Mouse (Mus musculus) heart, embryonic 12.5 days (tissue): ENCODE measurements around the gene Grip1. TPM values are rescaled to one million over a fixed set of nuclear protein-coding genes. Genes with fewer than 3 reads are reported as not detected.
"Not testable (repeated sequence)": the region's sequence is repeated elsewhere in the genome, so short reads cannot be mapped to it uniquely, and the experiment has no call there.

Experiments used
- ATAC-seq: fragments of 200-750 bp; cut with Nextera tagmentation; 2 replicates; pipeline ENCODE4 v1.8.0; 2017; ENCODE audit warnings: moderate TSS enrichment, moderate library complexity; ENCODE audit not compliant: insufficient number of reproducible peaks, low FRiP score
- H3K27ac ChIP-seq: fragments of 300-500 bp; sonication (generic); 2 replicates; pipeline ENCODE4 v1.5.1; 2016; ENCODE audit warnings: mild to moderate bottlenecking, moderate library complexity; ENCODE audit not compliant: poor library complexity, severe bottlenecking
- H3K27me3 ChIP-seq: fragments of 300-500 bp; sonication (generic); replicated peaks from 2 replicates; pipeline ENCODE4 v1.6.1; 2016; ENCODE audit warnings: mild to moderate bottlenecking, moderate library complexity
- H3K36me3 ChIP-seq: fragments of 300-500 bp; sonication (generic); 2 replicates; pipeline ENCODE4 v1.6.1; 2016; ENCODE audit warnings: mild to moderate bottlenecking, moderate library complexity
- H3K4me1 ChIP-seq: fragments of 300-500 bp; sonication (generic); replicated peaks from 2 replicates; pipeline ENCODE4 v1.6.1; 2016; ENCODE audit warnings: mild to moderate bottlenecking
- H3K4me2 ChIP-seq: fragments of 300-500 bp; sonication (generic); 2 replicates; pipeline ENCODE4 v1.6.1; 2016; ENCODE audit warnings: mild to moderate bottlenecking, moderate library complexity
- H3K4me3 ChIP-seq: fragments of 300-500 bp; sonication (generic); 2 replicates; pipeline ENCODE4 v1.5.1; 2016; ENCODE audit warnings: mild to moderate bottlenecking
- H3K9ac ChIP-seq: fragments of 300-500 bp; sonication (generic); 2 replicates; pipeline ENCODE4 v1.6.1; 2016; ENCODE audit warnings: mild to moderate bottlenecking, moderate library complexity
- H3K9me3 ChIP-seq: fragments of 300-500 bp; sonication (generic); replicated peaks from 2 replicates; pipeline ENCODE4 v1.6.1; 2016; ENCODE audit warnings: mild to moderate bottlenecking, moderate library complexity
- WGBS: fragments of 180-500 bp; shearing (Covaris S2); methylation state at CpG from one replicate; pipeline ENCODE4 v1.1.7; 2016; 5-methylcytosine and 5-hydroxymethylcytosine counted together
- polyA plus RNA-seq: library from polyadenylated mRNA; unstranded; fragments of >200 nt; fragmentation: Nextera tagmentation; extraction: Ambion mirVana; gene quantifications from 2 replicates; pipeline ENCODE4 v1.2.1, GENCODE M21; 2016

The Grip1 gene
- polyA plus RNA-seq, 1 experiment from 2014 or later, result 3.1 TPM

- peaks cover 4% of the 10 kb centered on the region; the same call in 1 of the 2 replicates for H3K4me1 ChIP-seq
- H3K36me3 ChIP-seq, result peaks cover 5% of the 10 kb centered on the region
- no peaks in the 10 kb centered on the region for H3K9me3 ChIP-seq
- peak within 1 kb of the TSS; percentile 77 for H3K9ac ChIP-seq
- H3K4me2 ChIP-seq, result peak within 1 kb of the TSS; percentile 78
- no peaks in the 10 kb centered on the region for H3K27me3 ChIP-seq
- H3K27ac ChIP-seq, result peak within 1 kb of the TSS; percentile 86
- ATAC-seq, result peak; percentile 99
- peak within 1 kb of the TSS; percentile 77 for H3K4me3 ChIP-seq
- WGBS, result under 1% methylated on average over 55 of the region's 55 CpGs
Measured at GRCm38 (mm10) chr10:120112507-120113396, 659.1 kb downstream of the Grip1 start, which contains the start of gene Helb. Gene Helb, minus strand, starts transcription at chr10:120112987.

- ATAC-seq, H3K27ac ChIP-seq, H3K4me1 ChIP-seq, H3K9me3 ChIP-seq, H3K36me3 ChIP-seq, H3K9ac ChIP-seq, H3K27me3 ChIP-seq: not testable (repeated sequence)
- H3K4me2 ChIP-seq, result peak overlapping the region; percentile 78
- peak overlapping the region; percentile 77 for H3K4me3 ChIP-seq
- WGBS, result 58% methylated on average over 9 of the region's 9 CpGs
Measured at GRCm38 (mm10) chr10:120113482-120113881, 659.9 kb downstream of the Grip1 start.

- Histone ChIP-seq H3K27me3 (no peaks in the 10 kb centered on the region), H3K4me3 (no peak overlapping the region), H3K27ac (no peak overlapping the region), H3K9ac (no peak overlapping the region), H3K4me2 (no peak overlapping the region), H3K9me3 (no peaks in the 10 kb centered on the region), H3K4me1 (peaks cover 4% of the 10 kb centered on the region; the same call in 1 of the 2 replicates), H3K36me3 (0 out of 2 replicates have a peak, but pooled peaks cover 2% of the 10 kb centered on the region)
- 77% methylated on average over 6 of the region's 6 CpGs for WGBS
- ATAC-seq, result no peak
Measured at GRCm38 (mm10) chr10:120113980-120114379, 660.4 kb downstream of the Grip1 start.

- Histone ChIP-seq H3K36me3 (0 out of 2 replicates have a peak, but pooled peaks cover 2% of the 10 kb centered on the region), H3K9me3 (no peaks in the 10 kb centered on the region), H3K9ac (no peak overlapping the region), H3K4me2 (no peak overlapping the region), H3K4me3 (no peak overlapping the region), H3K4me1 (peaks cover 4% of the 10 kb centered on the region; the same call in 1 of the 2 replicates), H3K27me3 (no peaks in the 10 kb centered on the region), H3K27ac (no peak overlapping the region)
- 59% methylated on average over 7 of the region's 7 CpGs for WGBS
- no peak for ATAC-seq
Measured at GRCm38 (mm10) chr10:120114493-120114892, 660.9 kb downstream of the Grip1 start.

- Histone ChIP-seq H3K27ac (no peak overlapping the region), H3K4me2 (no peak overlapping the region), H3K9ac (no peak overlapping the region), H3K9me3 (no peaks in the 10 kb centered on the region), H3K4me3 (no peak overlapping the region), H3K27me3 (no peaks in the 10 kb centered on the region), H3K36me3 (no peaks in the 10 kb centered on the region), H3K4me1 (peaks cover 4% of the 10 kb centered on the region; the same call in 1 of the 2 replicates)
- no peak for ATAC-seq
- 89% methylated on average over 1 of the region's 1 CpGs for WGBS
Measured at GRCm38 (mm10) chr10:120115249-120115648, 661.6 kb downstream of the Grip1 start.

GRCm38 (mm10) chr10:120123721-120124120 is 670.1 kb downstream of the Grip1 start:
- 90% methylated on average over 3 of the region's 3 CpGs for WGBS
- Histone ChIP-seq H3K4me2 (no peak overlapping the region), H3K27me3 (peaks cover 8% of the 10 kb centered on the region; the same call in 1 of the 2 replicates), H3K27ac (no peak overlapping the region), H3K9ac (no peak overlapping the region), H3K4me3 (no peak overlapping the region), H3K9me3 (no peaks in the 10 kb centered on the region), H3K36me3 (no peaks in the 10 kb centered on the region), H3K4me1 (no peaks in the 10 kb centered on the region; the same call in 1 of the 2 replicates)
- ATAC-seq, result no peak

- Histone ChIP-seq H3K36me3 (no peaks in the 10 kb centered on the region), H3K4me2 (no peak overlapping the region), H3K27me3 (peaks cover 14% of the 10 kb centered on the region; the same call in 1 of the 2 replicates), H3K4me1 (no peaks in the 10 kb centered on the region; the same call in 1 of the 2 replicates), H3K9ac (no peak overlapping the region), H3K27ac (no peak overlapping the region), H3K4me3 (no peak overlapping the region), H3K9me3 (0 out of 2 replicates have a peak, but pooled peaks cover 5% of the 10 kb centered on the region)
- no peak for ATAC-seq
- WGBS, result 49% methylated on average over 7 of the region's 7 CpGs
Measured at GRCm38 (mm10) chr10:120124801-120125464, 671.3 kb downstream of the Grip1 start.

- Histone ChIP-seq H3K9me3 (0 out of 2 replicates have a peak, but pooled peaks cover 5% of the 10 kb centered on the region), H3K4me1 (no peaks in the 10 kb centered on the region; the same call in 1 of the 2 replicates), H3K36me3 (no peaks in the 10 kb centered on the region), H3K27ac (no peak overlapping the region), H3K9ac (no peak overlapping the region), H3K4me2 (no peak overlapping the region), H3K27me3 (peaks cover 14% of the 10 kb centered on the region; the same call in 1 of the 2 replicates), H3K4me3 (no peak overlapping the region)
- 66% methylated on average over 10 of the region's 10 CpGs for WGBS
- no peak for ATAC-seq
Measured at GRCm38 (mm10) chr10:120125465-120125857, 671.8 kb downstream of the Grip1 start.

- H3K36me3 ChIP-seq, result no peaks in the 10 kb centered on the region
- H3K4me1 ChIP-seq, result no peaks in the 10 kb centered on the region; the same call in 1 of the 2 replicates
- no peak overlapping the region for H3K27ac ChIP-seq
- peaks cover 14% of the 10 kb centered on the region; the same call in 1 of the 2 replicates for H3K27me3 ChIP-seq
- peak overlapping the region; percentile 36 for H3K4me2 ChIP-seq
- H3K9me3 ChIP-seq, result 0 out of 2 replicates have a peak, but pooled peaks cover 5% of the 10 kb centered on the region
- H3K4me3 ChIP-seq, result peak overlapping the region; percentile 8; the same call in 1 of the 2 replicates
- H3K9ac ChIP-seq, result 0 out of 2 replicates have a peak overlapping the region, but pooled peaks have one; percentile 30
- 39% methylated on average over 13 of the region's 13 CpGs for WGBS
- ATAC-seq, result no peak
Measured at GRCm38 (mm10) chr10:120128601-120129277, 675.1 kb downstream of the Grip1 start.

- Histone ChIP-seq H3K4me2 (no peak overlapping the region), H3K4me1 (no peaks in the 10 kb centered on the region), H3K9ac (no peak overlapping the region), H3K9me3 (0 out of 2 replicates have a peak, but pooled peaks cover 5% of the 10 kb centered on the region), H3K27me3 (peaks cover 14% of the 10 kb centered on the region; the same call in 1 of the 2 replicates), H3K27ac (no peak overlapping the region), H3K36me3 (no peaks in the 10 kb centered on the region), H3K4me3 (no peak overlapping the region)
- WGBS, result 55% methylated on average over 16 of the region's 16 CpGs
- ATAC-seq, result no peak
Measured at GRCm38 (mm10) chr10:120130621-120131020, 677.0 kb downstream of the Grip1 start.
